Mouse (Mus musculus) left cerebral cortex, postnatal 14 days (tissue): ENCODE data around the gene Vim. TPM values are rescaled to one million over a fixed set of nuclear protein-coding genes. Genes with fewer than 3 reads are reported as not detected.

Experiments
- DNase-seq, 2 experiments: peaks; one replicate each; pipeline ENCODE4 v3.0.0; 2021 to 2022; ENCODE audit warnings: low spot score in 2 of 2, mixed read lengths in 1 of 2
- intact Hi-C: fragments of 180-260 bp; cut with DNase I; formaldehyde crosslinking; loops from one replicate; pipeline ENCODE4 v1.15.1; 2025
- long read RNA-seq, 2 experiments: library from polyadenylated mRNA; stranded (forward); transcript quantifications; one replicate each; pipeline ENCODE4 v2.0.0; 2021
- total RNA-seq, 2 experiments: library from RNA; stranded (reverse); gene quantifications; 2 replicates each; pipeline ENCODE4 v1.2.3; 2021

Gene Vim
- total RNA-seq, result 10 to 100 TPM; 82.1 to 84.0 TPM
- long read RNA-seq, experiment 1, transcript Vim-201 (9 exons, 2,193 nt), result major isoform, 25 of 28 reads
- long read RNA-seq, experiment 1, partial matches to known transcripts, result 2 of 28 reads
- long read RNA-seq, experiment 1, other reads (novel, unspliced or antisense), result 1 of 28 reads
- long read RNA-seq, experiment 2, transcript Vim-201 (9 exons, 2,193 nt), result major isoform, 26 of 26 reads
- long read RNA-seq, experiment 2, partial matches to known transcripts, result 0 of 26 reads
- long read RNA-seq, experiment 2, other reads (novel, unspliced or antisense), result 0 of 26 reads

DNA sequence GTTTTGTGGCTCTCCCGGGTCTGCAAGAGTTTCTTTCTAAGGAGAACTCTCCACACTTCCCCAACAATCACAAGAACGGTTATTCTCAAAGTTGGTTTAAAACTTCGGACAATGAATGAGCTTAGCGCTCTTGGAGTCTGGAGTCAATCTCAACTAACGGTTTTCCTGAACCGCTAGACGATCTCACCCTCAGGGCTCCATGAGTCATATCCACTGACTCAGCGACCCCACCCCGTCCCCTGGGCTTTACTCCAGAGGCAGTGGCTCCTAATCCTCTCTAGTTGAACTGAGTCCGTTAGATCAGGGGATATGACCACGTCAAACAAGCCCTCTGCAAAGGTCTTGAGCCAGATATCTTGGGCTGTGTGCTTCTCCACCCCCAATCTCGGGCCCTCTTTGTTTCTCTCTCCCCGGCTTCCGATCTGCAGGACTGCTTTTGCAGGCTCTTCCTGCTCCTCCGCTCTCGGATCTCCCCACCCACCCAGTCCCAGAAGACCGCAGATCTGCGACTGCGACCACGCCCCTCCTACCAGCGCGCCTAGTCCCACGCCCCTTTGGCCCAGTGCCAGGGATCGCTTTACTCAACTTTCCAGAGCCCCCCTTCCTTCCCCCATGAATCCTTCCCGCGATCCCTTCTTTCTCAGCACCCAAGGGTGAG lies at the start of gene Vim:
TSS of gene Vim (plus strand) at position 520 of the 658 bp plus-strand sequence.
- DNase-seq, result peak in 1 of 2 experiments; percentile 62
- intact Hi-C loops, result loop anchor here (2.0 to 10.0 kb wide), 2 partner anchors 179 to 275 kb away; no protein-coding TSS in a partner anchor

DNA sequence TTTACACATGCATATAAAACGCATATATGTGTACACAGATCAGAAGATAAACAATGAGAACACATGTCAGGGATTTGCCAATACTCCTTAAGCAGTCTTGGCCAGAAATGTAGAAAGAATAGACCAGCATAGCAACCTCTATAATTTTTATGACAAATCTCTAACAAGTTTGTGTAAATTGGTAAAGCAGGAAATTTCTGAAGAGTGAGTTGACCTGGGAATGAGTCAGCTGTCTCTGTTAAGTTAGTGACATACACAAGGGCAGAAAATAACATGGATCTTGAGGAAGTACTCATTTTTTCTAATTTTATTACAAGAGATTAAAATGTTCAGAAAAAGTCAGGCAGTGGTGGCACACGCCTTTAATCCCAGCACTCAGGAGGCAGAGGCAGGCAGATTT lies 47.5 kb upstream of the Vim start:
- intact Hi-C loops, result no loop called here
- no peak for DNase-seq

DNA sequence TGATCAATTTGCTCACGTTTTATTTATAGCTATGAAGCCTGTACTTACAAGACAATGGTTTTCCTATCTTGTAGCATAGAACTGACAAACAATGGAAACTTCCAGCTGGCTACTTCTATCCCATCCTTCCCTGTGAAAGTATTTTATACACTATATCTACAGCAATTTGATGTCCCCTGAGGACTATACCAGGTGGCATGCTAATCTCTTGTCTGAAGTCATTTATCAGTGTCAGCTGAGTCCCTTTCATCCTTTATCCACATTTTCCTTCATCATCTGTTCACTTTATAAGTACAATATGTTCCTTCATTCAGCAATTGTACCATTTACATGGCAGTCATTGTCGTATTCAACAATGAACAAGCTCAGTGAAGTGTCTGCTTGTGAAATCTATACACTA lies 46.6 kb upstream of the Vim start:
- DNase-seq, result no peak
- intact Hi-C loops, result no loop called here

DNA sequence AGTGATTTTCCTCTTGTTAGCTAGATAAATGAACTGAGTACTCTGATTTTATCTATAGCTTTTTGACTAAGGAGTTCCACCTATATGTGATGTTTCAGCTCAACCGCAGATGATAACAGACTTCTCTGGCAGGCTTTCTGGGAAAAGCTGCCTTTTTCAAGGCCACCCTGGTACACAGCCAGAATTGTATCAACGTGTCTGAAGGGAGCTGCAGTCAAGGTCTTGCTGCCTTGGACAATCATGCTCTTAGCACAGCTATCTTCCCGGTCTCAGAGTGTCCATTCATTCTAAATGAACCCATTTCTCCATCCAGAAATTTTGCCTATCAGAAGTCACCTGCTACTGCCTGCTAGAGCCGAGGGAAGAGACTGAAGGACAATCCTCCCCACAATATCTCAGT lies 46.2 kb upstream of the Vim start:
- intact Hi-C loops, result no loop called here
- DNase-seq, result no peak

DNA sequence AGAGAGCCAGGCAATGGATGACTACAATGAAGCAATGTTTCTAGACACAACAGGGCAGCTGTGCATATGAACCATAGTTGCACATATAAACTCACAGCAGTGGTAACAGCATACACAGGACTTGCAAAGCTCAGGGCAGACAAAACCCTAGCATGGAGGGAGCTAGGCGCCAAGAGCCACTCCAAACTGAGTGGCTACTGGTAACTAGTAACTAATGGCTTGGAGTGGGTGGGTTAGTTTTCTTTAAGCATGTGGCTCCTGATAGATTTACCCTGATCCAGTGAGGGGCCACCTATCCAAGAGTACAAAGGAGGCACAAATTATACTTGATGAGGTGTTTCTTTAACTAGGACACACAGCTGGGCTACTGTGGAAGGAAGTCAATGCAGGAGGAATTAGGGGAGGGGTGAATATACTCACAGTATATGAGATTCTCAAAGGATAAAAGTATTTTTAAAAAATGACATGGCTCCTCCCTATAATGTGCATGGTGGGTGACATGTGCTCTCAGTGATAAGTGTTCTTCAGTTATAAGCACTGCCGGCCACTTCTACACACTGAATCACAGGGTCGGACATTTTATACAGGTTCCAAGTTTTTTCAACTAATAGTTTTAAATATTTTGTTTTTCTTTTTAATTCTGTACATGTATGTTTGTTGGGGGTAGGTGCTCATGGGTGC lies 44.3 kb upstream of the Vim start:
- no peak for DNase-seq
- intact Hi-C loops, result no loop called here

DNA sequence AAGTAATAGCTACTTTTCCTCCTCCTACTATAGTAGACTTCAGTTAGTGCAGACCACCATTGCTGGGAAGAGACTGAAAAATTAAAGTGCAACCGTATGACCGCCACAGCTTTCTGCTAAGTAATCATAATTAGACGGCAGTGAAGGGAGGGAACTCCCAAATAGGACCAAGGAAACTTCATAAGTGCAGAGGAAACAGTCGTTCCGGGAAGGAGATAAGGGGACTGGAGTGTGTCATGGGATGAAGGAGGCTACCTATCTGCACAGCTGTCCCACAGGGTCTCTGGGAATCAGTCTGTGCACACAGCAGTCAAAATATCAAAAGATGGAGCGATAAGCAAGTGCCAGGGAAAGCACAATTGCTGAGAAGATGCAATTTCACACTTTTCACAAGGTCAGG lies 43.1 kb upstream of the Vim start:
- intact Hi-C loops, result no loop called here
- no peak for DNase-seq

DNA sequence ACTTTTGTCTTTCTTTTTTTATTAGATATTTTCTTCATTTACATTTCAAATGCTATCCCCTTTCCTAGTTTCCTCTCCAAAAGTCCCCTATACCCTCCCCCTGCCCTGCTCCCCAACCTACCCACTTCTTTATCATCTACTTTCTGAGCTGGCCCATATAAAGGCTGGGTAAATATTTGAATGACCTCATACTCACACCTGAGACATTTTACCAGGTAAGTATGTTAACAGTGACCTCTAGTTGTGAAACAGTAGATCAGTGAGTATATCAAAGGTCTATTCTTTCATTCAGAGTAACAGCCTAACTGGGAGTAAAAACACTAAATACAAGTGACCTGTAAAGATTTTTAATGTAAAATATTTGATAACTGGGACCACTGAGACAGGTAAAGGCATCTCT lies 37.0 kb upstream of the Vim start:
- intact Hi-C loops, result no loop called here

DNA sequence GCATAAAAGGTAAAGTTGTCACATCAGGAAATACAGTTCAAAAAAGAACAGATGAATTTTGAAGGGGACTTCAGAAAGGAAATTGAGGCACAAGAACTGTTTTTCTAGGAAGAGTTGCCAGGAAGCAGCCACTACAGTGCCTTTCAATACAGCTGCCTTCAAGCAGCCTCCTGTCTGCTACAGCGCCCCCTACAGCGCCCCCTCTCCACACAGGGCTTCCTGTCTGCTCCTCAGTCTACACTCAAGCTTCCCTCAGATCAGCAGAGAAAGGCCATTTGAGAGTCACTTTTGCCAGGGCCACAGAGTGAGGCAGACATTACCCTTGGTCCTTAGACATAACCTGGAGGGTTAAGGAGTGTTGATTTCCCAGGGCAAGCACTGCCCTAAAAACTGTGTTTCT lies 36.0 kb upstream of the Vim start:
- intact Hi-C loops, result no loop called here
- DNase-seq, result no peak

More for the DNA sequence above, 37.0 kb upstream of the Vim start:
- DNase-seq, result no peak

DNA sequence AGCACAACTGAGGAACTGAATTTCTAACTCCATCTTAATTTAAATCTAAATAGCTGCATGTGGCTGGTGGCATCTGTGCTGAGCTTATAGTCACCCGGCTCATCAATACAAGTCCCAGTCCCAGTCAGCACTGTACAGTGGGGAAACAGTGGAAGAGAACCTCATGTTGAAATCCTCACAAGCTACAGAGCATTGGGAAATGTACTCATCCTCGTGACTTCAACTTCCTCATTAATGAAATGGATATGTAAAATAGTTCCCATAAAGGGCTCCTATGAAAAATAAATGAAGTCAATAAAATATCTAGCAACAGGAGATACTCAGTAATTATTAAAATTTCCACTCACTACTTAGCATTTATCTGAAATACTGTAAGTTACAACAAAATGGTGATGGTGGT lies 35.5 kb upstream of the Vim start:
- no peak for DNase-seq
- intact Hi-C loops, result no loop called here

DNA sequence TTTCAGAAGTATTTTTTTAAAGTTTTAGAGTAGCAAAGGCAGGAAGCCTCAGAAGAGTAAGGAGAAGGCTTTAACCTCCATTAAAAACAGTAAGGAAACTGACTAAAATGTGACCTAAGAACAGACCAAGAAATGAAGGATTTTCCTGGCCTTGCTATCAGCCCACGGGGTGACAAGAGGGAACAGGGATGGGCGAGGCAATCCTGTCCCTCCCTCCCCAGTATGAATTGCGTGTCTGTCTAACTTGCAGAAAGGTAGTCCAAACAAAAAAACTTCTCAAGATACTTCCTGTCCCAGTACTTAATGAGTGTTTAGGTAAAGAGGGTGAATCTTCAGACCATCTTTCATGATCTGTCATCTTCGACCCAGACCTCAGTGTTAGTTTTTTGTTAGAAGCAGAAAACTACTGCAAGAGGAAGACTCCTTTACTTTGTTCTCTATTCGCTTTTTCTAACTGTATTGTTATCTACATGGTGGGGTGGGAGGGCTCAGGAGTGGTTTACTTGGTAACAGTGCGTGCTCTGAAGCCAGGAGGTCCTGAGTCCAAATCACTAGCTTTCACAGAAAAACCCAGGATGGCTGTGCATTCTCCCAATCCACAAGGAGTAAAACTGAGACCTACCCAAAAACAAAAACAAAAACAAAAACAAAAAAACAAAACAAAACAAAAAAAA lies 34.9 kb upstream of the Vim start:
- no peak for DNase-seq
- intact Hi-C loops, result no loop called here

DNA sequence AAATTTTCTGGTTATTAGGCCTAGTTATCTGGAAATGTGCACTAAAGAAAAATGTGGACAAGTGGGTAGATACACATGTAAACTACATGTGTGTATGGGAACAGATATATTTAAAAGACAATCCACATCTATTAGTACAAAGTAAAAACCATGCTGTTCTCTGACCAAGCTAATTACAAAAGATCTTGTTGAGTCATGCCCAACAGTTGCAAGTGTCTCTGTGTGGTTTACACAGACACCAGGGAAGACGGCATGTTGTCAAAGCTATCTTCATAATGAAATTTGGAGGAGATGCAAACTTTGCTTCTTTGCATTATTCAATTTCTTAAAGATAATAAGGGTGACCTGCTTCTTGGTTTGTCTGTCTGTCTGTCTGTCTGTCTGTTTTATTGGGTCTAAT lies 33.9 kb upstream of the Vim start:
- intact Hi-C loops, result loop anchor here (5.0 kb wide), 1 partner anchor 37 kb away; no protein-coding TSS in a partner anchor
- DNase-seq, result no peak

DNA sequence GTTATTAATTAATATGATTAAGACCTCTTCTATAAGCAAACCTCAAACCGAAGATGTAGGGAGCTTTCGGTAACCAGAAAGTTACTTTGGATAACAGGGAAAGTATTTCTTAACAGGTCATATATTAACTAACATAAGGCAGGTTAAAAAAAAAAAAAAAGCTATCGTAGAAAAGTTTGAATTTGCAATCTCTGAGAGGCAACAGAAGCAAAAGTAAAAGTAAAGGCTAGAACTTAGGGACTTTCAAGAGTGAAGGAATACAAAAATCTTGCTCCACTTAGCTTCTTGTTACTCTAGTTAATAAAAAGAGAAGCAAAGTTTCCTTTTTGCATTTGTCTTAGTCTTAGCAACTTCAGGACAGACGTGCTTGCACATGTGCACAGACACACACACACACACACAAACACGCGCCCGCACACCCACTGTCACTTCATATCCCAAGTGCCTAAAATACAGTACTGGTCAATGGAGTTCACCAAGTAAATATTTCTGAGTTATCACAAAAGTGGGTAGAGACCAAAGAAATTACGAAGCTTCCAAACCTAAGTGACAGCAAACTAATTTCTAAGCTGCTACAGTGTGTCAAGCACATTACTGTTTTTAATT lies 30.1 kb upstream of the Vim start:
- intact Hi-C loops, result loop anchor here (5.0 kb wide), 1 partner anchor 34 kb away; no protein-coding TSS in a partner anchor
- DNase-seq, result no peak

DNA sequence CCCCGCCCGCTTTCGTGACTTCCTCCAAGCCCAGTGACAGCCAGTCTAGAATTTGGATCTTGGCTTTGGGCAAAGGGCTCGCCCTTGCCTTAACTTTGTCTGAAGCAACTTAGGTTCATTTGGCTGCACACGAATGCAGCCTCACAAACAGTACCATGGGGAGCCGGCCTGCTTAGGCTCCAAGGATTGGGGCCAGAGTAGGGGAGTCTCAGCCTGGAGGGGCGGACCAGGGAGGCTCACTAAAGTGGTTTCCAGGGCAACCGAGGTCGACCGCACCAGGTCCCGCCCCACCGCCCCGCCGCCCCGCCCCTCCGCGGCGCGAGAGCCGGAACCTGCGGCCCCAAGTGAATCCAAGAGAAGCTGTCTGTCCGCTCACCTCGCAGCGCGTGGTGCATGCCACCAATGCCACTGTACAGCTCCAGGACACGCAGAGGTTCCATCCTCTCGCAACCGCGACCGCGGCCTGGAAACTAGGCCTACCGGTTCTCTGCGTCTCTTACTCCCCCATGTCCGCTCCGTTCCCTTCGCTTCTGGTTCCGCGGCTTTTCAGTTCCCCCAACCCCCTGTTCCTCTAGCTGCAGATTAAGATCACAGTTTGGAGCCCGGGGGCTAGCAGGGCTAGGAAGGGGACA lies 29.4 kb upstream of the Vim start, which contains the start of gene Trdmt1:
TSS of gene Trdmt1 (minus strand) at position 476 of the 632 bp plus-strand sequence.
- intact Hi-C loops, result loop anchor here (5.0 kb wide), 1 partner anchor 33 kb away; no protein-coding TSS in a partner anchor
- peak; percentile 70 to 72 for DNase-seq

DNA sequence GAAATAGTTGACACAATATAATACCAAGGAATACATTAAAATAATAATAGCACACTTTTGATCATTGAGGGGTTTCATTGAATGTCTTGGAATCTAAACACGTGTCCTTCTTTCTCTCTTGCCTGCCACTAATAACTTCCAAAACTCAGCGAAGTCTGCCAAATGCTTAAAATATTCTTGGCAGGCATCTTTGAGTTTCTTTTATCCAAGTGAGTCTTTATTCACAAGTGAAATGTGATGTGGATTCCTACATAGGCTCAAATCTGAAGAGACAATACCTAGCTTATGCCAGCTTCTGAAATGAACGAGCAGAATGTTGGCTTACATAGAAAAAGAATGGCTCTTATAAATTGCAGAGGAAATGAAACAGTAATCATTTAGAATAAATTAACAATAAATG lies 25.0 kb upstream of the Vim start:
- DNase-seq, result peak in 1 of 2 experiments; percentile 37
- intact Hi-C loops, result no loop called here

DNA sequence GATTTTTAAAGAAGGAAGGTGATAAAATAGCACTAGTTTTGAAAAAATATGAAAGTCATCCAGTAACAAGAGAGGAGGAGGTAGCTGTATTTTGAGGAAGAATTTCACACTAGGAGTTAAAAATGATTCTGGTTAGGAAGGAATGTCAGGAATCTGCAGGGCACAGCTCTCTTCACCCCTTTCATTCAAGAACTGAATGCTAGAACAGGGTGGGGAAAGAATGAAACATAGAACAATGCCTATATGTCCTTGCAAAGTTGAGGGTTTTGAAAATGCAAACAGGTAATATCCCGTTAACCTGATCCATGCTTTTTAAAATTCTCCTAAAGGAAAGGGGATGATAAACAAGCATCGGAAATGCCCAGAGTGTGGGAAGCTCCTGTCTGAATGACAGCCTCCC lies 19.8 kb upstream of the Vim start:
- intact Hi-C loops, result no loop called here
- no peak for DNase-seq

DNA sequence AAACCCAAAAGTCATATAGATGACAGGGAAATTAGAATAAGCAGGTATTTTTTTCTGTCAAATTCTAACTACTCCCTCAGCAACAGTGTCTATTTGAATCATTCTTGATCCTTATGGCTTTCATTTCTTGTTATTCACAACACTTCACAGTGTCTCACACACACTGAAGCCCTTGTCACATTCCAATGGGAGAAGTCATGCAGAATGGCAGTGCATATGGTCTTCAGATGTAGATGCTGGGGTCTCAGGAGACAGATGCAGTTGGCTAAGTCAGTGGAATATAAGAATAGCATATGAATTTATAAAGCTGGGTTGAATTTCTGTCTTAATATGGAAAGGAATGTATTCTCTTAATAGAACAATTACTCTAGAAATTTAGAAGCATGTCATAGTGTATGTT lies 17.5 kb upstream of the Vim start:
- no peak for DNase-seq
- intact Hi-C loops, result no loop called here

DNA sequence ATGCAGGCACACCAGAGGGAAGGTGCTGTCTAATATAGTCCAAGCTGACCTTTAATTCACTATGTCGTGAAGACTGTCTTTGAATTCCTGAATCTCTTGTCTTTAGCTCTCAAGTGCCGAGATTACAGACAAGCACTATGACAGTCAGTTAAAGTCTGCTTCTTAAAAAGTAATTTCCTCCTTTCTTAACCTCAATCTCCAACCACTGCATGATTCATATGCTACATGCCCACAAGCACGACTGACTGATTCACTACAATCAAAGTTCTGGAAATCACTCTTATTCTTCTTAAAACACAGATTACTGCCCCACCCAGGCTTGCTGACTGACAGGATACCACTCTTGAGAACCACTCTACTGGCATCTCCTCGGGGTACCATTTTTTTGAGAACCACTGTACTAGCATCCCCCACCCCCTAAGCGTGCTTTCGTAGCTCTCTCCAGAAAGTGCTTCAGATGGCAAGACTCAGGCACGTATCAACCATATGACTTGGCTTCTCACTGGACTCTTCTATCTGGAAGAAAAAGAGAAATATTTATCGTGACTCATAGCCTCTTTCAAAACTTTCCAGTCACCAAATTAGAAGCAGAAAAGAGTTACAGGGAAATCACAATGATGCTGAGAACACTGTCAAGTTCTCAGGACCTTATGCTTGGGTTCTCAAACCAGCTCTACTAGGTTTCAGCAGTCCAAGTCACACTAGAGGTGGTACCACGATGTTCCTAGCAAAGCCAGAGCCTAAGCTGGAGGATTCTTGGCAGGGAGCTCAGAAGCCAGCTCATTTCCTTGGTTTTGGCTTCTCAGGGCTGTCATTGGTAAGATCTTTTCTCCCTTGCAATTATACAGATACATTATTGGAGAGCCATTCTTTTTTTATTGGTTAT lies 16.3 kb upstream of the Vim start:
- DNase-seq, result no peak
- intact Hi-C loops, result no loop called here

DNA sequence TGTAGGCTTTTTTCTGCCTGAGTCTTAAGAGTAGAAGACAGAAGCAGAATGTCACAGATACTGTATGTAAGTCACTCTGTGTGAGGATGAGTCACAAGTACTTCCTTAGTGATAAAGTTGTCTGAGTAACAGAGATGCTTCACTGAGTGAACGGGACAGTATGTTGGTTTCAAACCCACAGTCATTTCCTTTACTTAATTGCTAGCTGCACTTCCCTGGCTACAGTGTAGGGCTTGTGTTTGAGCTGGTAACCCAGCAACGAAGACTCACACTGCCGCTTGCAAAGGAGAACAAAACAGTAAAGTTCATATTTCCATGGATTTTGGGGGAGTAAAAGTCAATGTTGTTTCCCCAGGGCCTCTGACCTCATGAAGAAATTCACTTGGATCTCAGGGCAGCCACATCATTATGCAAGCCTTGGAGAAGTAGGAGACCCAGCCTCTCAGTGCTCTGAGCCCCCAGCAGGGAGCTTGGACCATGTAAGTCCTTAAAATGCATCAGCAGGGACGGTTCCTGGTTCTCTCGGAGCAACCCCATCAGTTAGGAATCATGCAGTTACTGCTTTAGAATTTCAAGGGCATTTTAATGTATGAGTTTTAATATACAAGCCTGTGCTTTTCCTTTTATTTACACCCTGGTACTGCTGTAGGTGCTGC lies 15.0 kb upstream of the Vim start:
- peak in 1 of 2 experiments; percentile 51 for DNase-seq
- intact Hi-C loops, result no loop called here
